Mouse (Mus musculus): ENCODE measurements around the gene Ldb1.
"Not testable (repeated sequence)": the region's sequence is repeated elsewhere in the genome, so short reads cannot be mapped to it uniquely, and the experiment has no call there.

Gene Ldb1

DNA sequence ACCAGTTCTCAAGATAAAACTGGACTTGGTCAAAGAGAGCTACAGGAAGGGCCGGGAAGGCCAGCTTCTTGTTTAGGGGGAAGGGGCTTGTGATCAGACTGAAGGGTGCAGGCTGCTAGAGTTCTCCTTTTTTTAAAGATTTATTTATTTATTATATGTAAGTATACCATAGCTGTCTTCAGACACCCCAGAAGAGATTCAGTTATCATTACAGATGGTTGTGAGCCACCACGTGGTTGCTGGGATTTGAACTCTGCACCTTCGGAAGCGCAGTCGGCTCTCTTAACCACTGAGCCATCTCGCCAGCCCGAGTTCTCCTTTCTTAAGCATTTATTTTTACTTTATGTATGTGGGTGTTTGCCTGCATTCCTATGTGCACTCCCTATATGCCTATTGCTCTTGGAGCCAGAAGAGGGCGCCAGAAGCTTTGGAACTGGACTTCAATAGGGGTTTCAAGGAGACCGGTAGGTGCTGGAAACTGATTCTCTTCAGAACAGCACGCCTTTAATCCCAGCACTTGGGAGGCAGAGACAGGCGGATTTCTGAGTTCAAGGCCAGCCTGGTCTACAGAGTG is 16.2 kb downstream of the Ldb1 start:
- no peak for DNase-seq (ENCODE audit: low spot score in 2 of 2)

DNA sequence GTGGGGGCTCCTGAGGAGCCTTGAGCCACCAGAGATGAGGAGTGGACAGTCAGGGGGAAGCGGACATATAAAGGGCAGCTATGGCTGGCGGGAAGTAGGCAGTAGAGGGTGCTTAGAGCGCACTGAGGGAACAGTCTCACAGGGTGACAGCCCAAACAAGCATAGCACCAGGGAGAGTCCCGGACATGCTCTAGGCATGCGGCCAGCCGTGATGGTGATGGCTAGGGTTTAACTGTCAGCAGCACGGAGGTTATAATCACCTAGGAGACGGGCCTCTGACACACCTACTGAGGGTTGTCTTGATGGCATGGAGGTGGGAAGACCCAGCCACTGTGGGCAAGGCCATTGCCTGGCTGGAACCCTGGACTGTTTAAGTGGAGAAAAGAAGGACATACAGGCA is 18.4 kb downstream of the Ldb1 start:
- no peak for DNase-seq (ENCODE audit: low spot score in 2 of 2)

- DNase-seq (ENCODE audit: low spot score in 2 of 2) = peak in 1 of 2 experiments; percentile 56
Measured at GRCm38 (mm10) chr19:46024959-46025358, 20.1 kb downstream of the Ldb1 start.

- no peak for DNase-seq (ENCODE audit: low spot score in 2 of 2)
Measured at GRCm38 (mm10) chr19:46016023-46016422, 29.0 kb downstream of the Ldb1 start.

DNA sequence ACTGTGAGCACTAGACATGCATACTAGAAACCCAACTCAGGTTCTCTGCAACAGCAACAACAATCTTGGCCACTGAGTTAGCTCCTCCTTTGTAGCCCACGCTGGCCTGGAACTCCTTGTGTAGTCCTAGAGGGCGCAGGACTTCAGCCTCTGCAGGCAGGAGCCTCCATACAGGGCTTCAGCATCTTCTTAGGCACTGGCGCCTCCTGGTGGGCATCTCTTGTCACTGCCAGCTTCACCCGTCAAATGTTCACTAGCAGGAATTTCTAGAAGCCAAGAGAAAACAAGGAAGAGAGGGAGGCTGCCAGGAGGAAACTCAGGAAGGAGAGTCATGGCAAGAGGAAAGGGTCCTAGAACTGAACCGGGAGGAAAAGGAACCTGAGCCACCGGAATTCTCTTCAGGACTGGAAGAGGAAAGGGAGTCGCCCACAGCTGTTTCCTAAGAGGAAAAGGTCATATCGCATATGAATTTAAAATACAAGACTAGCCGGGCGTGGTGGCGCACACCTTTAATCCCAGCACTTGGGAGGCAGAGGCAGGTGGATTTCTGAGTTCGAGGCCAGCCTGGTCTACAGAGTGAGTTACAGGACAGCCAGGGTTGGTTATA is 30.3 kb downstream of the Ldb1 start:
- DNase-seq (ENCODE audit: low spot score in 2 of 2) = peak; percentile 87 to 89

GRCm38 (mm10) chr19:46005680-46006079 is 39.3 kb downstream of the Ldb1 start:
- DNase-seq (ENCODE audit: low spot score in 2 of 2) = no peak

DNA sequence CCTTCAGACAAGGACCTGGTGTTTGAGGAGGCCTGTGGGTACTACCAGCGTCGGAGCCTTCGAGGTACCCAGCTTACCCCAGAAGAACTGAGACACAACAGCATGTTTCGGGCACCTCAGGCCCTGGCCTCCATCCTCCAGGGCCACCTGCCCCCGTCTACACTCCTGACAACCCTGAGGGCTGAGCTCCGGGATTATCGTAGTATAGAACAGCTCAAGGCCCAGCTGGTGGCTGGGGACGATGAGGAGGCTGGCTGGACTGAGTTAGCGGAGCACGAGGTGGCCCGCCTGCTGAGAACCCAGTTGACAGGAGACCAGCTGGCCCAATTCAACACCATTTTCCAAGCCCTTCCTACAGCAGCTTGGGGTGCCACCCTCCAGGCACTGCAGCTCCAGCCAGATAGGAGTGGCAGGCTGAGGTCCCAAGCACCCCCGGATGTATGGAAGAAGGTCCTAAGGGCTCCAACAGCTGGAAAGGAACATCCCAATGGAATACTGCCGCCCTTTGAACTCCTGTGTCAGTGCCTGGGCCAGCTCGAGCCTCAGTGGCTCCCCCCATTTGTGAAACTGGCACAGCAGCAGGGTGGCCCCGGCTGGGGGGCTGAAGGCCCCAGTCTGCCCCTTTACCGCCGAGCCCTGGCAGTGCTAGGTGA is 40.1 kb downstream of the Ldb1 start:
- no peak for DNase-seq (ENCODE audit: low spot score in 2 of 2)

DNA sequence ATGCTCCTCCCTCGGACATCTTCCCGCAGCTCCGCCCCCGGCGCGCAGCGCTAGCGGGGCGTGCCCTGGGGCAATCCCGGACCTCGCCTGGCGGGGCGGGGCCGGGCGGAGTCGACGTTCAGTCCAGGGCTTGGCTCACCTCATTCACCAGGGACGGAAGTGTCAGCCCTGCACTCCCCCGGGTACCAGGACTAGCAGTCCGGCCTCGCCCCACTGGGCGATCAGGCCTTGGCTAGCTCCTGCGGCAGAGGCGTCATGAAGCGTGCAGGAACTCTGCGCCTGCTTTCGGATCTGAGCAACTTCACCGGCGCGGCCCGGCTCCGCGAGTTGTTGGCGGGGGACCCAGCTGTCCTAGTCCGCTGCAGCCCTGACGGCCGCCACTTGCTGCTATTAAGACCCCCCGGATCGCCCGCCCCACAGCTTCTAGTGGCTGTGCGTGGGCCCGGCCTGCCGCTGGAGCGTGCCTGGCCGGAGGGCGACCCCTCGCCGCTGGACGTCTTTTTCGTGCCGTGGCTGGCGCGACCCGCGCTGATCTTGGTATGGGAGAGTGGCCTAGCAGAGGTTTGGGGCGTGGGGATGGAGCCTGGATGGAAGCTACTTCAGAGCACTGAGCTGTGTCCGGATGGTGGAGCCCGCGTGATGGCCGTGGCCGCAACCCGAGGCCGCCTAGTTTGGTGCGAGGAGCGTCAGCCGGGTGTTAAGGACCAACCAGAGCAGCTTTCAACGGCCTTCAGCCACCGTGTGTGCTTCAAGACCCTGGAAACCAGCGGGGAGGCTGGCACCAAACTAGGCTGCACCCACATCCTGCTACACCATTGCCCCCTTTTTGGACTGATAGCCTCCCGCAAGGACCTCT is 41.4 kb downstream of the Ldb1 start, which contains the start of gene Hps6:
Gene Hps6 (plus strand): TSS at position 138 of the 856 bp plus-strand sequence.
- peak; percentile 82 to 92 for DNase-seq (ENCODE audit: low spot score in 2 of 2)

DNA sequence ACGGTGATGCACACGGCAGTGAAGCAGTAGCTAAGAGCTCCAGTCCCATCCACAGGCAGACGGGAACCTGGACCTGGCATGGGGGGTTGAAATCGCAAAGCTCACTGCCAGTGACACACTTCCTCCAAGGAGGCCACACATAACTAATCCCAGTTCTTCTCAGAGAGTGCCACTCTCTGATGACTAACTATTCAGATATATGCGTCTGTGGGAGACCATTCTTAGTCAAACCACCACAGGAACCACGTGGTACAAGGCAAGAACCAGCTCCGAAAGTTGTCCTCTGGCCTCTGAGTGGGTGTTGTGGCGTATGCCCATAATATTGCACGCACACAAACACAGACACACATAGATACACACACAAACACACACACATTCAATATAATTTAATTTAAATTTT is 42.7 kb downstream of the Ldb1 start:
- DNase-seq (ENCODE audit: low spot score in 2 of 2) = no peak

DNA sequence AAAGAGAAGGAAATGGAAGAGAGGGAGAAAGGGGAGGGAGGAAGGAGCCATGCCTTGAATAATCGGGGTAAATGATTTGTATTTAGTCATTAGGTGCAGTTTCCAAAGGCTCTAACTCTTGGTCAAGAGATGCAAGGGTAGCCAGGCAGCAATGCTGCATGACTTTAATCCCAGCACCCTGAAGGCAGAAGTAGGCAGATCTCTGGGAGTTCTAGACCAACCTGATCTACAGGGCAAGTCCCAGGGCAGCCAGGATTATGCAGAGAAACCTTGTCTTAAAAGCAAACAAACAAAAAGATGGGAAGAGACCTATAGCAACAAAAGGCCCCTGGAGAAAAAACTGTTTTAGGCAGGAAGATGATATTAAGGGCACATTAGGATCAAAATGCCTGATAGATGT is 45.6 kb downstream of the Ldb1 start:
- no peak for DNase-seq (ENCODE audit: low spot score in 2 of 2)

DNA sequence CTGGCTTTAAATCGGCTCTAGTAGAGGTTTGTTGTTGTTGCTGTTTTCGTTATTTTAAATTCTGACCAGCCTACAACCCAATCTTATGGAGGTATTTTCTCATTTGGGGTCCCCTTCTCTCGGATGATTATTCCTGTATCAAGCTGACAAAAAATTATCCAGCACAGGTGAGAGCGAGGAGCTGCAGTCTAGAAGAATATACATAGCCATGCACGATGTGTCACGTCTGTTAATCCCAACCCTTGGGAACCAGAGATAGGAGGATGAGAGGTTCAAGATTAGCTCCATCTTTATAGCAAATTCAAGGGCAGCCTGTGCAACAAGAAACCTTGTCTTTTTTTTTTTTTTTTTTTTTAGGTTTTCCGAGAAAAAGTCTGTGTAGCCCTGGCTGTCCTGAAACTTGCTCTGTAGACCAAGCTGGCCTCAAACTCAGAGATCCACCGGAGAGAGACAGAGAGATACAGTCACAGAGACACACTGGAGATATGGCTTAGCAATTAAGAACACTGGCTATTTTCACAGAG is 46.3 kb downstream of the Ldb1 start:
- no peak for DNase-seq (ENCODE audit: low spot score in 2 of 2)

- DNase-seq (ENCODE audit: low spot score in 2 of 2) = peak; percentile 88 to 91
Measured at GRCm38 (mm10) chr19:45997785-45998693, 47.0 kb downstream of the Ldb1 start, which contains the start of gene Armh3. Armh3 (minus strand) TSS chr19:45998488.

GRCm38 (mm10) chr19:45997365-45997764 is 47.6 kb downstream of the Ldb1 start:
- no peak for DNase-seq (ENCODE audit: low spot score in 2 of 2)

DNA sequence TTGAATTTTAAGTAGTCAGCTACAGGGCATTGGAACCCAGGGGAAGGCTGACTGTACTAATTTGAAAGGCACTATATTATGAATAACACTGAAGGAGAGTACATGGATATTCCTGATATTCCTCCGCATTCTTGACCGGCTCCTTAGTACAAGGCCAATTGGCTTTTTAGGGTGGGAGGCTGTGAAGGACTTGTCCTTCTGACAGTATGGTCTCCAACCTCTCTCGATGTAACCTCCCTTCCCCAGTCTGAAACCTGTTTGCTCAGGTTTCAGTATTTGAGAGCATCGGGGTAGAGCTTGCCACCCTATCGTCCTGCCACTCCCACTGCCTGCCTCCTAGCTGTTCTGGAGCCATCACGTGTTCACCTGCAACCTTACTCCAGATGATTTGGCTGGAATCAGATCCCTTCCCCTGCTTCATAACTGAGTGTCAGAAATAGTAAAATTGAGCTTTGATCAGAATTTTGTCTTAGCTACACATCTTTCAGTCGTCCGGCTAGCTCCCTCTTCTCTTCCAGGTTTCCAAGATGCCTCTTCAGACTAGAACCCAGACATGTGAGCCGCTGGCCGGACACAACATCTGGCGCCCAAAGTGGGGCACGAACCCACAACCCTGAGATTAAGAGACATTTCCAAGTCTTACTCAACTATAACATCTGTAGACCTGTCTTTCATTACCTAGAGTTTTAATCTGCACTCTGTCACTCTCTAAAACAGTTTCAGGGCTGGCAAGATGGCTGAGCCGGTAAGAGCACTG is 50.9 kb downstream of the Ldb1 start:
- no peak for DNase-seq (ENCODE audit: low spot score in 2 of 2)

- DNase-seq (ENCODE audit: low spot score in 2 of 2) = not testable (repeated sequence)
Measured at GRCm38 (mm10) chr19:45993441-45993840, 51.6 kb downstream of the Ldb1 start.

GRCm38 (mm10) chr19:45991171-45991570 is 53.8 kb downstream of the Ldb1 start:
- DNase-seq (ENCODE audit: low spot score in 2 of 2) = no peak

DNA sequence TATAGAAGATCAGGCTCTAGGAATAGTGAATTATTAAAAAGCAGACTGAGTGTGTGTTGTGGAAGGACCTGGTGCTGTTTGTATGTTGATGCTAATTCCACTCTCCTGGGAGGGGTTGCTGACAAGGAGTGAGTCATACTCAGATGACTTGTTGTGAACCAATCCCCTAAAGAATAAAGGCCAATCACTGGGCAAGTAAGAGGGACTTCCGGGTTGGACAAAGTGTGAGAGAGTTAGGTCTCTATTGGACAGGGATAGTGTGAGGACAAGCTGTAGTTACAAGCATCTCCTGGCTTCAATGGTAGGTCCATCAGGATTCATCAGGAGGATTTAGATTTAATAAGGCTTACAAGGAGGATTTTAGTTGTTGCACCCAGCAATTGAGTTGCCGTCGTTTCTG is 56.8 kb downstream of the Ldb1 start:
- DNase-seq (ENCODE audit: low spot score in 2 of 2) = no peak

- no peak for DNase-seq (ENCODE audit: low spot score in 2 of 2)
Measured at GRCm38 (mm10) chr19:45984379-45984778, 60.6 kb downstream of the Ldb1 start.

All from urinary bladder, postnatal 36 days (tissue).